Mouse (Mus musculus) skeletal muscle tissue, postnatal 0 days (tissue): Measurements from ENCODE around the gene Hist1h2bj. TPM values are rescaled to one million over a fixed set of nuclear protein-coding genes. Genes with fewer than 3 reads are reported as not detected.

Experiments used
- microRNA-seq, 2 experiments: library from miRNA; unstranded; fragments of <30 nt; microRNA quantifications; one replicate each; pipeline ENCODE4; 2016
- polyA plus RNA-seq: library from polyadenylated mRNA; unstranded; fragments of >200 nt; fragmentation: Nextera tagmentation; extraction: Ambion mirVana; gene quantifications from 2 replicates; pipeline ENCODE4 v1.2.1, GENCODE M21; 2015

Gene Hist1h2bj
- 0.97 TPM in 1 of 2 replicates, not detected in the other for polyA plus RNA-seq

GRCm38 (mm10) chr13:22042568-22043502 lies at the start of gene Hist1h2bj, which contains the start of gene Hist1h2ag:
Gene Hist1h2bj (plus strand): TSS chr13:22043214.
Gene Hist1h2ag (minus strand): TSS chr13:22042944.

GRCm38 (mm10) chr13:22009642-22010041 lies 33.4 kb upstream of the Hist1h2bj start, which contains the start of gene Prss16:
Gene Prss16 (minus strand): TSS chr13:22009742.

DNA sequence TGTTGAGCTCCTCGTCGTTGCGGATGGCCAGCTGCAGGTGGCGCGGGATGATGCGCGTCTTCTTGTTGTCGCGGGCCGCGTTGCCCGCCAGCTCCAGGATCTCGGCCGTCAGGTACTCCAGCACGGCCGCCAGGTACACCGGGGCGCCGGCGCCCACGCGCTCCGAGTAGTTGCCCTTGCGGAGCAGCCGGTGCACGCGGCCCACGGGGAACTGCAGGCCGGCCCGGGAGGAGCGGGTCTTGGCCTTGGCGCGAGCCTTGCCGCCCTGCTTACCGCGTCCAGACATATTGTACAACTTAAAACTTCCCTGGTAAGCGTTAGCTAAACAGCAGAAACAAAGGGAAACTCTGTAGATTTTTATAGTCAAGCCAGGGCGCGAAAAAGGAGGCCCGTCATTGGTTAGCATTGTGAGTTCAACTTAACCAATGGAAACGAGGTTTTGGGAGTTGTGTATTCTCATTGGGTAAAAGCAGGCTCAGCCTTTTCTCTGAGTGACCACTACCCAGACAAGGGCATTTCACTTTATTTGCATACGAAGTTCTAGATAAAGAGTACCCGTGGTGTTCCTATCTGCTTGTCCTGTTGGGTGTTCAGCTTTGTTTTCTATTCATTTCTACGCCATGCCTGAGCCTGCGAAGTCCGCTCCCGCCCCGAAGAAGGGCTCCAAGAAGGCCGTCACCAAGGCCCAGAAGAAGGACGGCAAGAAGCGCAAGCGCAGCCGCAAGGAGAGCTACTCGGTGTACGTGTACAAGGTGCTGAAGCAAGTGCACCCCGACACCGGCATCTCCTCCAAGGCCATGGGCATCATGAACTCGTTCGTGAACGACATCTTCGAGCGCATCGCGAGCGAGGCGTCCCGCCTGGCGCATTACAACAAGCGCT lies 7.5 kb upstream of the Hist1h2bj start, which contains the start of the genes Hist1h2ah and Hist1h2bk:
Gene Hist1h2ah, minus strand, starts transcription at position 302 of the 882 bp plus-strand sequence.
Gene Hist1h2bk, plus strand, starts transcription at position 604 of the 882 bp plus-strand sequence.

GRCm38 (mm10) chr13:22041142-22041536 lies 1.9 kb upstream of the Hist1h2bj start, which contains the start of gene Hist1h4i:
Gene Hist1h4i (minus strand): TSS chr13:22041362.

DNA sequence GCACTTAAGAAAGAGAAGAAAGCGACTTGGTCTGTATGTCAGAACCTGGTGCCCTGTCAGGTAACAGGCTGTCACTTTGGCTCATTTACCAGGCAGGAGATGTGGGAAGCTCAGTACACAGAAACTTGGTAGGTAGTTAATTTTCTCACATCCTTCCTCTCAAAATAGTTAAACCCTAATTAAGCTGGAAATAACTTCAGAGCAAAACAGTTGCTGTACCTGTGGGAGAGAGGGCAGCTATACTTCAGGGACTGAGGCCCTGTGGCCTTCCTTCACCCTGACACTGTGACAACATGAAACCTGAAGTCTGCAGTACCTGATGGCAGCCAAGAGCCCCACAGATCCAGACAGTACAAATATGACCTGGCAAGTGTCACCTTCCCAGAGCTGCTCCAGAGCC lies 41.1 kb downstream of the Hist1h2bj start, which contains the start of gene Vmn1r188:
Gene Vmn1r188, plus strand, starts transcription at position 301 of the 400 bp plus-strand sequence.

Small RNA genes within 50 kb of the gene (microRNA-seq; reads per million reads assigned to microRNA genes)
- 0 reads per million in 2 experiments for gene Gm26300
- 0 to 0.10 reads per million in 2 experiments for gene Gm44390
- 0 reads per million in 2 experiments for gene Gm44486

Other genes starting within 250 kb of the Hist1h2bj start
- 3.3 and 7.3 TPM in 2 replicates for gene Hist1h2bq, start 233.0 kb upstream of the Hist1h2bj start, polyA plus RNA-seq
- gene Hist1h2ao, start 232.7 kb upstream of the Hist1h2bj start, polyA plus RNA-seq = not detected in 2 replicates
- gene Hist1h4m, start 231.5 kb upstream of the Hist1h2bj start, polyA plus RNA-seq = not detected in 2 replicates
- gene Hist1h4n, start 211.0 kb upstream of the Hist1h2bj start, polyA plus RNA-seq = 2.6 and 3.1 TPM in 2 replicates
- 1,124 and 1,146 TPM in 2 replicates for gene Hist1h2ap, start 209.7 kb upstream of the Hist1h2bj start, polyA plus RNA-seq
- gene Hist1h2br, start 209.5 kb upstream of the Hist1h2bj start, polyA plus RNA-seq = 2.9 and 6.3 TPM in 2 replicates
- gene Zfp184, start 98.1 kb upstream of the Hist1h2bj start, polyA plus RNA-seq = 0.83 and 1.1 TPM in 2 replicates
- 0.04 TPM in 1 of 2 replicates, not detected in the other for gene Pom121l2, start 62.0 kb upstream of the Hist1h2bj start, polyA plus RNA-seq
- 0.19 TPM in 1 of 2 replicates, not detected in the other for gene Prss16, start 33.5 kb upstream of the Hist1h2bj start, polyA plus RNA-seq
- gene Hist1h2ah, start 7.6 kb upstream of the Hist1h2bj start, polyA plus RNA-seq = 0.86 and 1.6 TPM in 2 replicates
- gene Hist1h2bk, start 7.3 kb upstream of the Hist1h2bj start, polyA plus RNA-seq = 0.79 and 0.91 TPM in 2 replicates
- 5.0 and 9.6 TPM in 2 replicates for gene Hist1h4i, start 1.9 kb upstream of the Hist1h2bj start, polyA plus RNA-seq
- gene Hist1h2ag, start 270 bp upstream of the Hist1h2bj start, polyA plus RNA-seq = 5.9 and 6.8 TPM in 2 replicates
- not detected in 2 replicates for gene Vmn1r188, start 41.2 kb downstream of the Hist1h2bj start, polyA plus RNA-seq
- not detected in 2 replicates for gene Vmn1r189, start 62.6 kb downstream of the Hist1h2bj start, polyA plus RNA-seq
- gene Vmn1r191, start 140.8 kb downstream of the Hist1h2bj start, polyA plus RNA-seq = not detected in 2 replicates
- gene Vmn1r192, start 147.9 kb downstream of the Hist1h2bj start, polyA plus RNA-seq = not detected in 2 replicates
- gene Vmn1r193, start 179.9 kb downstream of the Hist1h2bj start, polyA plus RNA-seq = not detected in 2 replicates
- not detected in 2 replicates for gene Vmn1r194, start 201.0 kb downstream of the Hist1h2bj start, polyA plus RNA-seq
- not detected in 2 replicates for gene Vmn1r195, start 227.3 kb downstream of the Hist1h2bj start, polyA plus RNA-seq
- not detected in 2 replicates for gene Vmn1r196, start 246.7 kb downstream of the Hist1h2bj start, polyA plus RNA-seq